Mouse (Mus musculus): ENCODE measurements around the gene Myadm. TPM values are rescaled to one million over a fixed set of nuclear protein-coding genes. Genes with fewer than 3 reads are reported as not detected.

Gene Myadm
- polyA plus RNA-seq, 1 experiment = 111 TPM

GRCm38 (mm10) chr7:3332619-3333521 is 44.0 kb downstream of the Myadm start, which contains the start of gene Cacng7:
Gene Cacng7, plus strand, starts transcription at chr7:3332955.
- 4% methylated on average over 65 of the region's 65 CpGs for WGBS
- no peaks in the 10 kb centered on the region for H3K27me3 ChIP-seq (replicated peaks; ENCODE audit: control insufficient read depth, insufficient read depth, low read length)
- no peak for DNase-seq
- TF ChIP-seq POLR2A (IDR thresholded peaks at IDR 0.05; ENCODE audit: low read depth, low read length) (no peak), CTCF (conservative IDR thresholded peaks at IDR 0.05; ENCODE audit: insufficient read depth, insufficient read length, low read depth, low read length) (no peak)
- H3K4me3 ChIP-seq (ENCODE audit: insufficient read depth, low read depth, low read length) = peak within 1 kb of the TSS; percentile 23
- no peaks in the 10 kb centered on the region for H3K36me3 ChIP-seq (ENCODE audit: control insufficient read depth, insufficient read depth, low read length)
- no peak within 1 kb of the TSS for H3K27ac ChIP-seq (ENCODE audit: insufficient read depth, low read depth, low read length)
- no peaks in the 10 kb centered on the region for H3K4me1 ChIP-seq (ENCODE audit: control insufficient read depth, insufficient read depth, low read length)

- Histone ChIP-seq H3K27ac (ENCODE audit: insufficient read depth, low read depth, low read length) (no peak overlapping the region), H3K36me3 (ENCODE audit: control insufficient read depth, insufficient read depth, low read length) (no peaks in the 10 kb centered on the region), H3K4me3 (ENCODE audit: insufficient read depth, low read depth, low read length) (no peak overlapping the region), H3K4me1 (ENCODE audit: control insufficient read depth, insufficient read depth, low read length) (no peaks in the 10 kb centered on the region), H3K27me3 (replicated peaks; ENCODE audit: control insufficient read depth, insufficient read depth, low read length) (no peaks in the 10 kb centered on the region)
- WGBS = 29% methylated on average over 5 of the region's 5 CpGs
- TF ChIP-seq CTCF (conservative IDR thresholded peaks at IDR 0.05; ENCODE audit: insufficient read depth, insufficient read length, low read depth, low read length) (no peak), POLR2A (IDR thresholded peaks at IDR 0.05; ENCODE audit: low read depth, low read length) (no peak)
- DNase-seq = no peak
Measured at GRCm38 (mm10) chr7:3333542-3333941, 44.7 kb downstream of the Myadm start.

GRCm38 (mm10) chr7:3336412-3336811 is 47.5 kb downstream of the Myadm start:
- Histone ChIP-seq H3K36me3 (ENCODE audit: control insufficient read depth, insufficient read depth, low read length) (no peaks in the 10 kb centered on the region), H3K27ac (ENCODE audit: insufficient read depth, low read depth, low read length) (no peak overlapping the region), H3K4me3 (ENCODE audit: insufficient read depth, low read depth, low read length) (no peak overlapping the region), H3K27me3 (replicated peaks; ENCODE audit: control insufficient read depth, insufficient read depth, low read length) (no peaks in the 10 kb centered on the region), H3K4me1 (ENCODE audit: control insufficient read depth, insufficient read depth, low read length) (no peaks in the 10 kb centered on the region)
- DNase-seq = no peak
- WGBS = 79% methylated on average over 17 of the region's 17 CpGs
- TF ChIP-seq CTCF (conservative IDR thresholded peaks at IDR 0.05; ENCODE audit: insufficient read depth, insufficient read length, low read depth, low read length) (no peak), POLR2A (IDR thresholded peaks at IDR 0.05; ENCODE audit: low read depth, low read length) (no peak)

GRCm38 (mm10) chr7:3338286-3338935 is 49.5 kb downstream of the Myadm start:
- TF ChIP-seq CTCF (conservative IDR thresholded peaks at IDR 0.05; ENCODE audit: insufficient read depth, insufficient read length, low read depth, low read length) (no peak), POLR2A (IDR thresholded peaks at IDR 0.05; ENCODE audit: low read depth, low read length) (no peak)
- Histone ChIP-seq H3K36me3 (ENCODE audit: control insufficient read depth, insufficient read depth, low read length) (no peaks in the 10 kb centered on the region), H3K4me1 (ENCODE audit: control insufficient read depth, insufficient read depth, low read length) (no peaks in the 10 kb centered on the region), H3K27me3 (replicated peaks; ENCODE audit: control insufficient read depth, insufficient read depth, low read length) (no peaks in the 10 kb centered on the region), H3K27ac (ENCODE audit: insufficient read depth, low read depth, low read length) (no peak overlapping the region), H3K4me3 (ENCODE audit: insufficient read depth, low read depth, low read length) (no peak overlapping the region)
- DNase-seq = no peak
- 87% methylated on average over 11 of the region's 11 CpGs for WGBS

- H3K36me3 ChIP-seq (ENCODE audit: control insufficient read depth, insufficient read depth, low read length) = no peaks in the 10 kb centered on the region
- no peak overlapping the region for H3K4me3 ChIP-seq (ENCODE audit: insufficient read depth, low read depth, low read length)
- DNase-seq = no peak
- H3K27ac ChIP-seq (ENCODE audit: insufficient read depth, low read depth, low read length) = no peak overlapping the region
- H3K27me3 ChIP-seq (replicated peaks; ENCODE audit: control insufficient read depth, insufficient read depth, low read length) = no peaks in the 10 kb centered on the region
- TF ChIP-seq POLR2A (IDR thresholded peaks at IDR 0.05; ENCODE audit: low read depth, low read length) = no peak
- TF ChIP-seq CTCF (conservative IDR thresholded peaks at IDR 0.05; ENCODE audit: insufficient read depth, insufficient read length, low read depth, low read length) = no peak
- H3K4me1 ChIP-seq (ENCODE audit: control insufficient read depth, insufficient read depth, low read length) = no peaks in the 10 kb centered on the region
- WGBS = 93% methylated on average over 11 of the region's 11 CpGs
Measured at GRCm38 (mm10) chr7:3339010-3339409, 50.1 kb downstream of the Myadm start.

- Histone ChIP-seq H3K4me1 (ENCODE audit: control insufficient read depth, insufficient read depth, low read length) (no peaks in the 10 kb centered on the region), H3K27me3 (replicated peaks; ENCODE audit: control insufficient read depth, insufficient read depth, low read length) (no peaks in the 10 kb centered on the region), H3K4me3 (ENCODE audit: insufficient read depth, low read depth, low read length) (no peak overlapping the region), H3K27ac (ENCODE audit: insufficient read depth, low read depth, low read length) (no peak overlapping the region), H3K36me3 (ENCODE audit: control insufficient read depth, insufficient read depth, low read length) (no peaks in the 10 kb centered on the region)
- DNase-seq = no peak
- WGBS = 93% methylated on average over 3 of the region's 3 CpGs
- no peak for TF ChIP-seq POLR2A (IDR thresholded peaks at IDR 0.05; ENCODE audit: low read depth, low read length)
Measured at GRCm38 (mm10) chr7:3343861-3344260, 55.0 kb downstream of the Myadm start.

- Histone ChIP-seq H3K4me3 (ENCODE audit: insufficient read depth, low read depth, low read length) (no peak overlapping the region), H3K27me3 (replicated peaks; ENCODE audit: control insufficient read depth, insufficient read depth, low read length) (no peaks in the 10 kb centered on the region), H3K27ac (ENCODE audit: insufficient read depth, low read depth, low read length) (no peak overlapping the region), H3K4me1 (ENCODE audit: control insufficient read depth, insufficient read depth, low read length) (no peaks in the 10 kb centered on the region), H3K36me3 (ENCODE audit: control insufficient read depth, insufficient read depth, low read length) (no peaks in the 10 kb centered on the region)
- DNase-seq = no peak
- TF ChIP-seq CTCF (conservative IDR thresholded peaks at IDR 0.05; ENCODE audit: insufficient read depth, insufficient read length, low read depth, low read length) (no peak), POLR2A (IDR thresholded peaks at IDR 0.05; ENCODE audit: low read depth, low read length) (no peak)
- 98% methylated on average over 3 of the region's 3 CpGs for WGBS
Measured at GRCm38 (mm10) chr7:3345301-3345700, 56.4 kb downstream of the Myadm start.

Data from kidney, adult 2 months (tissue).